Mouse (Mus musculus) CD8-positive naive resting alpha-beta T cell, adult 2 months (primary cell): ENCODE measurements around the gene Pank3.
A peak's percentile ranks its signal among the peaks of the same experiment; 100 is the strongest.
"Not testable (repeated sequence)": the region's sequence is repeated elsewhere in the genome, so short reads cannot be mapped to it uniquely, and the experiment has no call there.

Source experiments
- DNase-seq, 2 experiments: peaks; one replicate each; pipeline ENCODE4 v3.0.0; 2022; ENCODE audit warnings: low read depth in 2 of 2, low spot score in 2 of 2

Pank3 gene

DNA sequence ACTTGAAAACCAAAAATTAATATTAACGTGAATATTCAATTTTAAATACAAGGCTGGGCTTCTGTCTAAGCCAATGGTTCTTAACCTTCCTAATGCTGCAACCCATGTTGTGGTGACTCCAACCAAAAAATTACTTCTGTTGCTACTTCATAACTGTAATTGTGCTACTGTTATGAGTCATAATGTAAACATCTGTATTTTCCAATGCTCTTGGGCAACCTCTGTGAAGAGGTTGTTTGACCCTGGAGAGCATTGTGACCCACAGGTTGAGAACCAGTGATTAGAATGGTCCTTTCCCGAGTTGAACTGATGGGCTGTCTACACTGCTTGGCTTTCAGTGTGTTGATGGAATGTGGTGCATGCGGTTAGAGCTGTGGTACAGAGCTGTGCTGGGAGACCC is 7.2 kb downstream of the Pank3 start:
- no peak for DNase-seq

- DNase-seq: no peak
These were observed 11.1 kb downstream of the Pank3 start for GRCm38 (mm10) chr11:35780336-35780735.

GRCm38 (mm10) chr11:35782444-35782843 is 13.2 kb downstream of the Pank3 start:
- DNase-seq: no peak

GRCm38 (mm10) chr11:35783038-35783437 is 13.8 kb downstream of the Pank3 start:
- no peak for DNase-seq

DNA sequence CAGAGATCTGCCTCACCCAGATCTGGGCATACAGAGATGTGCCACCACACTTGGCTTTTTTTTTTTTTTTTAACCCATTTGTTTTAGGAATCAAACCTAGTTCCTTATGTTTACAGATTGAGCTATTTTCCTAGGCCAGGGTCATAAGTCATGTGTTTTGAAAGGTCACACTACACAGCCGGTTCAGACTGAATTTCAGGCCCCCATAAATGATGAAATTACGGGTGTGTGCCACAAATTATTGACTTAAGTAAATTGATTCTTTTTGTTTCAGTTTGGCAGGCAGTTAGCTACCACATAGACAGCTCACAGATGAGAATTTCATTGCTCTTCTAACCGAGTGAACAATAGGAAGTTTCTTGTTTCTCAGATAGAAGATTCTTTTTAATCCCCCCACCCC is 14.7 kb downstream of the Pank3 start:
- DNase-seq: no peak

- DNase-seq: no peak
These were observed 15.3 kb downstream of the Pank3 start for GRCm38 (mm10) chr11:35784537-35784936.

GRCm38 (mm10) chr11:35788443-35788842 is 19.2 kb downstream of the Pank3 start:
- DNase-seq: no peak

- DNase-seq: not testable (repeated sequence)
These were observed 23.5 kb downstream of the Pank3 start for GRCm38 (mm10) chr11:35792800-35793199.

DNA sequence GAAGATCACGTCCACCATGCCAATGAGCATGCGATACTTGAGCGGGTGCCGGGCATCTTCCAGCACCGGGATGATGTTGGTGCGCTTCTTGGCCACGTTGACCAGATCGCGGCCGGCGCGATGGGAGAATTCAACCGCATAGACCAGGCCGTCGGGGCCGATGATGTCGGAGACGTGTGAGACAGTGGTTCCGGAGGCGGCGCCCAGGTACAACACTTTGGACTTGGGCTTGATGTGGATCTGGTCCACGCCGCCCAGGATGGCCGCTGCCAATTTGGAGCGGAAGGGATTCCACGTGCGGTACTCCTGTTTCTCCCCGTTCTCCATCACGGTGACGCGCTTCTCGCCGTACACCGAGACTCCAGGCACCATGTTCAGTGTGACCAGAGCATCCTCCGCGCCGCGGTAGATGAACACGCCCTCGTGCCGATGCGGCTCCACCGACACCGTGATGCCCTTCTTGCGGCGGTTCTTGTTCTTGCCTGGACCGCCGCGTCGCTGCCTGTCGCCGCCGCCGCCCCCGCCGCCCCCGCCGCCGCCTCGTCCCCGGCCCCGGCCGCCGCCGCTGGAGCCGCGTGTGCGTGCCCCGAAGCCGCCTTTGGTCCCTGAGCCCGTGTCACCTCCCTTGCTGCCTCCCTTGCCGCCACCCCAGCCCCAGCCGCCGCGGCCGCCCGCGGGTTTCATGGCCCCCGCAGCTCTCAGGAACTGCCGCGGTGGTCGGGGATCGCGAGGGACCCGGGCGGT is 28.6 kb downstream of the Pank3 start:
- no peak for DNase-seq

GRCm38 (mm10) chr11:35798495-35798820 is 29.2 kb downstream of the Pank3 start:
- peak; percentile 3 to 8 for DNase-seq

- no peak for DNase-seq
These were observed 29.6 kb downstream of the Pank3 start, which contains the start of gene Fbll1 for GRCm38 (mm10) chr11:35798874-35799273. Fbll1 (minus strand) TSS chr11:35798884.

- DNase-seq: no peak
These were observed 32.0 kb downstream of the Pank3 start for GRCm38 (mm10) chr11:35801332-35801731.

- DNase-seq: no peak
These were observed 42.2 kb downstream of the Pank3 start for GRCm38 (mm10) chr11:35811458-35811857.

GRCm38 (mm10) chr11:35816316-35816715 is 47.0 kb downstream of the Pank3 start:
- no peak for DNase-seq

DNA sequence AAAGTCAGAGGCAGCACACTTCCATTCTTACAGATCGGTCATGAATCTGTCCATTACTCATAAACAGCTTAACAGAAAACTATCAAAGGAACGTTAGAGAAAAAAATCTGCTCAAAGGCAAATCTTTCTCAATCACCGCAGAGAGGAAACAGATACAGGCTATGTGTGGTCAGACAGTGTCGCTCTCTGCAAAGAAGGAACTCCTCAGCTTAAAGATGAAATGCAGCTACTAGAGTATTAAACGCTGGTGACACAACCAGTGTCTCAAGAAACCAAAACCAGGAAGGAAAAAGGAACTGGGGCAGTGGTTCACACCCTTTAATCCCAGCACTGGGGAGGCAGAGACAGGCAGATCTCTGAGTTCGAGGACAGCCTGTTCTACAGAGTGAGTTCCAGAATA is 58.4 kb downstream of the Pank3 start:
- DNase-seq: no peak

GRCm38 (mm10) chr11:35832139-35832538 is 62.9 kb downstream of the Pank3 start:
- DNase-seq: no peak

DNA sequence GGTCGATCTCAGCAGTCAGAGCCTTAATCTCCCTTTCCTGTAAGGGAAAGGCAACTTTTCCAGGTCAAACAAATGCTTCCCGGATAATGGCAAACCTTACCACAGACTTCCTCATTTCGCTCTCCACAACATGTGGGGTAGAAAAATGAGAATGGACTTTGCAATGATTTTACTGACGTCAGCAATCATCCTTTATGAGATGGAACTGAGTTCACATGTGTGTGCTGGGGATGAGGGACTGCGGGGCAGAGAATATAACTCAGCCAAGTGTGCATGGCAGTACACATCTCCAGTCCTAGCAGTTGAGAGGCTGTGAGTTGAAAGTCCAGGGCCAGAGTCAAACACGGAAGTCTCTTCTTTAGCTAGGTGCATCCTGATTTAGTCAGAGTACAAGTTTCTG is 64.0 kb downstream of the Pank3 start:
- no peak for DNase-seq

DNA sequence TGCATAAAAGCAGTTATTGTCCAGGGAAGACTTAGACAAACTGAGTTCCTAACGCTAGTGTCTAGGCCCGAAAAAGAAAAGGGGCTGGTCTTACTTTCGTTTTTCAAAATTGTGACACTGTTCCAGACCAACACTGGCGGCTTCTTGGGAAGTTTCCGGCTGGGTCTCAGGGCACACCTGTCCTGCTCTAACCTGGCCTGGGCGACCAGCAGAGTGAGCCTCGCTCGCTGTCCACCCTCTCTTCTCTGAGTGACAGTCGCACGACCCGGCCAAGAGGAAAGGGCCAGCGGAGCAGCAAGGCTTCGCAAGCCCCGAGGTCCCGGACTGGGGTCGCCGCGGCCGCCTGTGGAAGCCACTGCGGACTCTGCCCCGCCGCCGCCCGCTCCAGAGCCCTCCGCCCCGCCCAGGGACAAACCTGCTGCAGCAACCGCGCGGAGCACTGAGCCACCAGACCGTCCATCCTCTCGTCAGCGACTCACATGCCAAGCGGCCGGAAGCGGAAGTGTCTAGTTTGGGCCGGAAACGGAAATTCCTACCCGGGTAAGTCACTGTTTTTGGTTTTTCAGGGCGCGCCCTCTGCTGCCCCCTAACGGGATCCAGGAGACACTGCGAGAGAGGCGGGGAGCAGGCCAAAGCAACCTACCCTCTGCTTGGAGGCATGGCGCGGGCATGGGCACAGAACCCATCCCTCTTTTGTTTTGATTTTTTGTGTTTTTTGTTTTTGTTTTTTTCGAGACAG is 64.9 kb downstream of the Pank3 start, which contains the start of gene Rars:
Gene Rars (minus strand): TSS at position 485 of the 739 bp plus-strand sequence.
- peak; percentile 91 to 94 for DNase-seq

GRCm38 (mm10) chr11:35837156-35838126 is 68.2 kb downstream of the Pank3 start:
- no peak for DNase-seq

- peak; percentile 67 to 72 for DNase-seq
These were observed 69.4 kb downstream of the Pank3 start for GRCm38 (mm10) chr11:35838345-35839338.
